Mouse (Mus musculus) CD4-positive, CD25-positive, alpha-beta regulatory T cell, adult 4 months (primary cell): ENCODE results near the gene Lgals9. TPM values are rescaled to one million over a fixed set of nuclear protein-coding genes. Genes with fewer than 3 reads are reported as not detected.

Experiments
- ATAC-seq: one replicate; pipeline ENCODE4 v1.8.0; 2017
- polyA plus RNA-seq, 2 experiments: library from polyadenylated mRNA; unstranded; fragments of 100-300 nt; shearing (Covaris generic); gene quantifications; one replicate each; pipeline ENCODE4 v1.2.1; 2017

Gene Lgals9
- polyA plus RNA-seq, 2 experiments from 2014 or later = 289 to 325 TPM

GRCm38 (mm10) chr11:78916410-78916809, 68.3 kb downstream of the Lgals9 start:
- ATAC-seq = no peak

- ATAC-seq = no peak
These were observed 69.3 kb downstream of the Lgals9 start for GRCm38 (mm10) chr11:78915473-78915872.

Other genes starting within 250 kb of the Lgals9 start
- gene Ccnq, start 233.2 kb downstream of the Lgals9 start, polyA plus RNA-seq = 10 to 100 TPM; 32.8 to 36.9 TPM
- 10 to 100 TPM; 29.9 to 31.4 TPM for gene Lyrm9, start 158.4 kb downstream of the Lgals9 start, polyA plus RNA-seq
- not detected for gene Nos2, start 64.2 kb downstream of the Lgals9 start, polyA plus RNA-seq
- 1 to 10 TPM; 2.5 to 4.1 TPM for gene Ksr1, start 161.5 kb upstream of the Lgals9 start, polyA plus RNA-seq